12 mouse cellular contexts compared by ENCODE assay signal in the genomic region with DNA sequence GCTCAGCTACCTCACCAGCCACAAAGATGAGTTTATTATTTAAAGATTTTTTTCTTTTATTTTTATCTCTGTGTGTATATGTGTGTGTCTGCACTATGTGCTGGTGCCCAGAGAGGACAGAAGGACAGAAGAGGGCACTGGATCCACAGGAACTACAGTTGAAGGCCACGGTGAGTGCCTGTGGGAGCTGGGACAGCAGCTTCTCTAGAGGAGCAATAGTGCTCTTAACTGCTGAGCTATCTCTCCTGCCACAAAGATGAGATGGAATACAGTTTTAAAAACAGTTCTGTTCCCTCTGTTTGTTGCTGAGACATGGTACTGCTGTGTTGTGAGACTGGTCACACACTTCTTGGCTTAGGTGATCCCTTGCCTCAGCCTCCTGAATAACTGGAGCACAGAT.
"Had no signal": no experiment of that assay in that cellular context is flagged by ENCODE, and none has a peak within 500 bp of the region (broad histone marks: within the 10 kb centered on the region; RNA-seq: fewer than 3 reads in every experiment).

No protein-coding gene starts in this region.

- DNase-seq: left cerebral cortex, postnatal 4 days; liver; liver, embryonic 13.5 days; liver, postnatal 0 days; lung, adult 18-20 months; lung, adult 2 months; lung, embryonic 14.5 days; lung, postnatal 10 days; lung, postnatal 14 days; lung, postnatal 36 days; lung, postnatal 4 days; midbrain, embryonic 14.5 days had no signal
